Mouse (Mus musculus): Measurements from ENCODE around the gene Tenm3. TPM values are rescaled to one million over a fixed set of nuclear protein-coding genes. Genes with fewer than 3 reads are reported as not detected.
A peak's percentile ranks its signal among the peaks of the same experiment; 100 is the strongest.

The Tenm3 gene
- total and polyA plus RNA-seq, 2 experiments from 2014 or later = 25.0 to 160 TPM

DNA sequence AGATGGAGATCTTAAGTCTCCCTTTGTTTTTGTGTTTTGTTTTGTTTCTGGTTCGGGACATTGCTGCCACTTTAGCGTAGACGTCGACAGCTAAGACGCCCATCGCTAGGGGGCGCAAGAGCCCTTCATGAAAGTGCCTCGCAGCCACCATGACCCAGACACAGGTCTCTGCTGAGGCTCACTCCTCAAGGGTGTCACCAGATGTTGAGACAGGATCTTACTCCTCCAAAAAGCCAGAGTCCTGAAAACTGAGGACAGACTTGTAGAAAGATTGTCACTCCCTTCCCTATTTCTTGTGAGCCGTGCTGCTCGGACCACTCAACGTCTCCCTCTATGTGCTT is 621.4 kb downstream of the Tenm3 start:
- Histone ChIP-seq H3K36me3 (ENCODE audit: insufficient read depth, low read length) (no peaks in the 10 kb centered on the region), H3K27ac (ENCODE audit: low read depth, low read length) (no peak overlapping the region), H3K27me3 (ENCODE audit: insufficient read depth, low read length) (no peaks in the 10 kb centered on the region), H3K4me2 (ENCODE audit: low read depth, low read length, poor library complexity, severe bottlenecking) (peak overlapping the region; percentile 69), H3K9me3 (ENCODE audit: low read length) (no peaks in the 10 kb centered on the region), H3K4me3 (ENCODE audit: low read depth, low read length) (peak overlapping the region; percentile 29), H3K4me1 (ENCODE audit: insufficient read depth, low read length) (peaks cover 2% of the 10 kb centered on the region; the same call in 1 of the 2 replicates), H3K9ac (replicated peaks; ENCODE audit: low read length, poor library complexity, severe bottlenecking) (no peak overlapping the region)
- 12% methylated on average over 11 of the region's 11 CpGs for WGBS
- TF ChIP-seq CTCF (IDR thresholded peaks at IDR 0.05) = peak; percentile 95
- DNase-seq (ENCODE audit: low spot score) = peak; percentile 95
- peak; percentile 58; the same call in 1 of the 2 replicates for ATAC-seq (ENCODE audit: low FRiP score)

- no peaks in the 10 kb centered on the region for H3K9me3 ChIP-seq (ENCODE audit: low read length)
- WGBS = 9% methylated on average over 16 of the region's 16 CpGs
- H3K4me3 ChIP-seq (ENCODE audit: low read depth, low read length) = peak overlapping the region; percentile 29
- H3K27ac ChIP-seq (ENCODE audit: low read depth, low read length) = no peak overlapping the region
- peaks cover 2% of the 10 kb centered on the region; the same call in 1 of the 2 replicates for H3K4me1 ChIP-seq (ENCODE audit: insufficient read depth, low read length)
- DNase-seq (ENCODE audit: low spot score) (no peak), ATAC-seq (ENCODE audit: low FRiP score) (no peak)
- no peaks in the 10 kb centered on the region for H3K27me3 ChIP-seq (ENCODE audit: insufficient read depth, low read length)
- H3K4me2 ChIP-seq (ENCODE audit: low read depth, low read length, poor library complexity, severe bottlenecking) = peak overlapping the region; percentile 69
- H3K36me3 ChIP-seq (ENCODE audit: insufficient read depth, low read length) = no peaks in the 10 kb centered on the region
- no peak for TF ChIP-seq CTCF (IDR thresholded peaks at IDR 0.05)
- H3K9ac ChIP-seq (replicated peaks; ENCODE audit: low read length, poor library complexity, severe bottlenecking) = no peak overlapping the region; the same call in 1 of the 2 replicates
Measured at GRCm38 (mm10) chr8:48221724-48222428, 621.9 kb downstream of the Tenm3 start.

DNA sequence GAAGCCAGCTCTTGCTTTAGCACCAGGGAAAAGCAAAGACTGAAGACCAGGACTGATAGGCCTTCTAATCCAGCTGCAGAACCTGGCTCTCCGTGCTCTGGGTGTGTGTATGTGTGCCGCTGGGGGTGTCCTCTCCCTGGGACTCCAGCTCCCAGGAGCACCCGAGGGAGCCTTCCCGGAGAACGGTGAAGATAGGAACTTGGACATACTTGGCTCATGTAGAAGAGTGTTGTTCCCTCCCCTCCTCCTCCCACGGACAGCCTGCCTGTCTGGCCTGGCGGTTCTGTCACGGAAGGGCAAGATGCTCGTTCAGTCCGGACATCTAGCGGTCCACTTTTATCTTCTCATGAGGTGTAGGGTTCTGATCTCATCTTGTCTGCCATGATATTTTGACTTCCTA is 622.4 kb downstream of the Tenm3 start:
- H3K4me2 ChIP-seq (ENCODE audit: low read depth, low read length, poor library complexity, severe bottlenecking) = no peak overlapping the region
- 79% methylated on average over 11 of the region's 11 CpGs for WGBS
- H3K9ac ChIP-seq (replicated peaks; ENCODE audit: low read length, poor library complexity, severe bottlenecking) = no peak overlapping the region
- DNase-seq (ENCODE audit: low spot score) (no peak), ATAC-seq (ENCODE audit: low FRiP score) (no peak)
- no peak overlapping the region for H3K4me3 ChIP-seq (ENCODE audit: low read depth, low read length)
- no peaks in the 10 kb centered on the region for H3K27me3 ChIP-seq (ENCODE audit: insufficient read depth, low read length)
- H3K9me3 ChIP-seq (ENCODE audit: low read length) = no peaks in the 10 kb centered on the region
- no peak overlapping the region for H3K27ac ChIP-seq (ENCODE audit: low read depth, low read length)
- no peaks in the 10 kb centered on the region for H3K36me3 ChIP-seq (ENCODE audit: insufficient read depth, low read length)
- TF ChIP-seq CTCF (IDR thresholded peaks at IDR 0.05) = no peak
- H3K4me1 ChIP-seq (ENCODE audit: insufficient read depth, low read length) = peaks cover 2% of the 10 kb centered on the region; the same call in 1 of the 2 replicates

GRCm38 (mm10) chr8:48220529-48221181 is 623.1 kb downstream of the Tenm3 start:
- no peak overlapping the region for H3K4me2 ChIP-seq (ENCODE audit: low read depth, low read length, poor library complexity, severe bottlenecking)
- DNase-seq (ENCODE audit: low spot score) (no peak), ATAC-seq (ENCODE audit: low FRiP score) (no peak)
- no peak for TF ChIP-seq CTCF (IDR thresholded peaks at IDR 0.05)
- H3K27me3 ChIP-seq (ENCODE audit: insufficient read depth, low read length) = no peaks in the 10 kb centered on the region
- 82% methylated on average over 25 of the region's 25 CpGs for WGBS
- H3K4me1 ChIP-seq (ENCODE audit: insufficient read depth, low read length) = peaks cover 2% of the 10 kb centered on the region; the same call in 1 of the 2 replicates
- H3K27ac ChIP-seq (ENCODE audit: low read depth, low read length) = no peak overlapping the region
- no peak overlapping the region for H3K9ac ChIP-seq (replicated peaks; ENCODE audit: low read length, poor library complexity, severe bottlenecking)
- H3K4me3 ChIP-seq (ENCODE audit: low read depth, low read length) = no peak overlapping the region
- H3K36me3 ChIP-seq (ENCODE audit: insufficient read depth, low read length) = no peaks in the 10 kb centered on the region
- no peaks in the 10 kb centered on the region for H3K9me3 ChIP-seq (ENCODE audit: low read length)

DNA sequence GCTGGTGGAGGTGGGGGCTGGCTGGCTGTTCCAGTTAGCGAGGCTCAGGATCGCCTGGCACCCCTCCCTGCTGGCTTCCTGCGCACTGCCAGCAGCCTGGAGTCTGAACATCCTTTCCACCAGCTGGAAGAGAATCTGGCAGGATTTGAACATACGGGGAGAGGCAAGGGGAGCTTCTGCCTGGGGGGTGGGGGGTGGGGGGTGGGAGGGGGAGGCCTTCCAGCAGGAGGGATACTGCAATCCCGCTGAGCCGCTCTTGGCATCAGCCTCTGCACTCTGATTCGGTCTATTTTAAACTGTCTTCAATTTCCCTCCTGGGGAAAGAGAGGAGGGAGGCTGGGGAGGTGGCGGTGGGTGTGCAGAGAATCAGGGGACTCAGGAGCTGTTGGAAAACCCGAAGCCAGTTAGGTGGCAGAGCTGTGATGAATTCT is 628.7 kb downstream of the Tenm3 start:
- no peak overlapping the region for H3K4me2 ChIP-seq (ENCODE audit: low read depth, low read length, poor library complexity, severe bottlenecking)

DNA sequence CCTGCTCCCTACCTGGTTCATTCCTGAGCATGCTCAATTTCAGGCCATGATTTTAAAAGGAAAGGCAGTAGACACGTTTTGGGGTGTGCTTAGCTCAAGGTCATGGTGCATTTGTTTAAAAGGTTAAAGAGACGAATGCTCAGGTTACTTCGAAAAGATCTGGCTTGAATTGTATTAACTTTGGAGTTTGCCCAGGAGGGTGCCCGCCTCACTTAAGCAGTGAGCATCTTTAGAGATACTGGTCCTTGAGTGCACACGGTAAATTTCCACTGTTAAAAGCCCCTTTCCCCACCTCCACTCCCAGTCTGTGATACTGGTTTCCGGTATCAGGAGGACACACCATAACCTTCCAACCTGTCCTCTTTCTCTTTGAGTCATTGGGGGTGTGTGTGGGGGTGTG is 629.4 kb downstream of the Tenm3 start:
- Histone ChIP-seq H3K36me3 (ENCODE audit: insufficient read depth, low read length) (no peaks in the 10 kb centered on the region), H3K27ac (ENCODE audit: low read depth, low read length) (no peak overlapping the region), H3K27me3 (ENCODE audit: insufficient read depth, low read length) (0 out of 2 replicates have a peak, but pooled peaks cover 3% of the 10 kb centered on the region), H3K4me3 (ENCODE audit: low read depth, low read length) (no peak overlapping the region), H3K4me1 (ENCODE audit: insufficient read depth, low read length) (no peaks in the 10 kb centered on the region), H3K9me3 (ENCODE audit: low read length) (no peaks in the 10 kb centered on the region), H3K4me2 (ENCODE audit: low read depth, low read length, poor library complexity, severe bottlenecking) (no peak overlapping the region), H3K9ac (replicated peaks; ENCODE audit: low read length, poor library complexity, severe bottlenecking) (no peak overlapping the region)
- no peak for DNase-seq (ENCODE audit: low spot score)
- TF ChIP-seq CTCF (IDR thresholded peaks at IDR 0.05) = no peak
- WGBS = 63% methylated on average over 6 of the region's 6 CpGs
- ATAC-seq (ENCODE audit: low FRiP score) = no peak

More for the DNA sequence above, 628.7 kb downstream of the Tenm3 start:
- H3K9ac ChIP-seq (replicated peaks; ENCODE audit: low read length, poor library complexity, severe bottlenecking) = no peak overlapping the region
- WGBS = 20% methylated on average over 9 of the region's 9 CpGs
- 0 out of 2 replicates have a peak, but pooled peaks cover 3% of the 10 kb centered on the region for H3K27me3 ChIP-seq (ENCODE audit: insufficient read depth, low read length)
- TF ChIP-seq CTCF (IDR thresholded peaks at IDR 0.05) = no peak
- H3K4me1 ChIP-seq (ENCODE audit: insufficient read depth, low read length) = no peaks in the 10 kb centered on the region
- no peaks in the 10 kb centered on the region for H3K9me3 ChIP-seq (ENCODE audit: low read length)
- H3K4me3 ChIP-seq (ENCODE audit: low read depth, low read length) = no peak overlapping the region
- no peak overlapping the region for H3K27ac ChIP-seq (ENCODE audit: low read depth, low read length)
- no peak for ATAC-seq (ENCODE audit: low FRiP score)
- DNase-seq (ENCODE audit: low spot score) = peak; percentile 44
- no peaks in the 10 kb centered on the region for H3K36me3 ChIP-seq (ENCODE audit: insufficient read depth, low read length)
